ENCODE assay signal across 8 mouse cellular contexts in the genomic region with DNA sequence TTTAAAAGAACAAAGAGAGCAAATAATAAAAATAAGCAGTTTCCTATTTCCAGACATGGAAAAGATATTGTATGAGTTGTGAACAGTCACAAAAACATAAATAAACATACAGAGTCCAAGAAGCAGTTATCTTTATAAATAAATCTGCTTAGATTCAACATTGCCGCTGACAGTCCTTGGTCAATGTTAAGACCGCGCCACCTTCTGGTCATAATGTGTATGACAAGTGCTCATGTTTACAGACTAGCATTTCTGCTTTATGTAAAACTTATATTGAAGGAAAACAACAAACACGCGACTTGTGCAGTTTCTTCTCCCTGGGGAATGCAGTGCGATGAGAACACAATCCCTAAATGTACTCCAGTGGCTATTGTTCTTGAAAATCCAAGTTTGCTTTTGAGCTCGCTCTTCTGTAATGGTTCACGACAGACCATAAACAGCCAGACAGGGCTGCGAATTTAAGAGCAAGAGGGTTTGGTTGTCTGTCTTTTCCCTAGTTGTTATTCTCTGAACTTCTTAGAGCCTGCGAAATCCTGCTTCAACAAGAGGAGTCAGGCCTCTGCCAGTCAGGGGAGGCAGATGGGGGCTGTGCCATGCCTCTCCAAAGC.
A peak's percentile ranks its signal among the peaks of the same experiment; 100 is the strongest.
DNase-seq lines count a peak whose midpoint lies in the region; ATAC-seq lines count a peak whose summit lies in the region.

No protein-coding gene starts in this region.

- H3K36me3 ChIP-seq in heart, embryonic 12.5 days: no peaks in the 10 kb centered on the region
- H3K36me3 ChIP-seq in midbrain, embryonic 13.5 days: no peaks in the 10 kb centered on the region

- H3K27me3 ChIP-seq in heart, embryonic 12.5 days (replicated peaks): no peaks in the 10 kb centered on the region
- H3K27me3 ChIP-seq in midbrain, embryonic 13.5 days: peaks cover 3% of the 10 kb centered on the region; the same call in 1 of the 2 replicates

- H3K4me3 ChIP-seq in heart, embryonic 12.5 days: no peak overlapping the region
- no peak overlapping the region for H3K4me3 ChIP-seq in midbrain, embryonic 13.5 days (replicated peaks)

- no peak for ATAC-seq in heart, embryonic 12.5 days (ENCODE audit: insufficient number of reproducible peaks, low FRiP score)
- ATAC-seq in midbrain, embryonic 13.5 days: peak; percentile 55; the same call in 1 of the 2 replicates

- H3K27ac ChIP-seq in heart, embryonic 12.5 days (ENCODE audit: poor library complexity, severe bottlenecking): no peak overlapping the region
- H3K27ac ChIP-seq in midbrain, embryonic 13.5 days: no peak overlapping the region

- intact Hi-C loops in heart, postnatal 14 days (cut with DNase I): loop anchor here (1.0 to 10.0 kb wide), 3 partner anchors 481 to 1099 kb away; no protein-coding TSS in a partner anchor

- H3K4me1 ChIP-seq in heart, embryonic 12.5 days (replicated peaks): no peaks in the 10 kb centered on the region
- H3K4me1 ChIP-seq in midbrain, embryonic 13.5 days (replicated peaks): no peaks in the 10 kb centered on the region

- no peak overlapping the region for H3K4me2 ChIP-seq in heart, embryonic 12.5 days
- H3K4me2 ChIP-seq in midbrain, embryonic 13.5 days (replicated peaks): no peak overlapping the region

- no peak overlapping the region for H3K9ac ChIP-seq in heart, embryonic 12.5 days
- no peak overlapping the region for H3K9ac ChIP-seq in midbrain, embryonic 13.5 days (replicated peaks)

- WGBS in heart, embryonic 12.5 days: 34% methylated on average over 10 of the region's 10 CpGs
- 31% methylated on average over 10 of the region's 10 CpGs for WGBS in midbrain, embryonic 13.5 days

- DNase-seq in heart, adult 18-20 months: peak; percentile 29 to 83
- peak; percentile 80 for DNase-seq in adrenal gland, postnatal 14 days
- DNase-seq in embryo, embryonic 9.5 days (ENCODE audit: extremely low spot score): peak; percentile 60
- peak; percentile 58 to 81 for DNase-seq in heart, postnatal 14 days
- peak; percentile 35 to 44 for DNase-seq in left cerebral cortex, adult 8-10 months (ENCODE audit: low spot score in 2 of 2)
- peak; percentile 32 to 75 for DNase-seq in spleen, postnatal 4 days (ENCODE audit: low spot score in 2 of 2)

- H3K9me3 ChIP-seq in heart, embryonic 12.5 days (replicated peaks): no peaks in the 10 kb centered on the region
- H3K9me3 ChIP-seq in midbrain, embryonic 13.5 days: no peaks in the 10 kb centered on the region
